ENCODE assay signal across 15 mouse cellular contexts in the genomic region with DNA sequence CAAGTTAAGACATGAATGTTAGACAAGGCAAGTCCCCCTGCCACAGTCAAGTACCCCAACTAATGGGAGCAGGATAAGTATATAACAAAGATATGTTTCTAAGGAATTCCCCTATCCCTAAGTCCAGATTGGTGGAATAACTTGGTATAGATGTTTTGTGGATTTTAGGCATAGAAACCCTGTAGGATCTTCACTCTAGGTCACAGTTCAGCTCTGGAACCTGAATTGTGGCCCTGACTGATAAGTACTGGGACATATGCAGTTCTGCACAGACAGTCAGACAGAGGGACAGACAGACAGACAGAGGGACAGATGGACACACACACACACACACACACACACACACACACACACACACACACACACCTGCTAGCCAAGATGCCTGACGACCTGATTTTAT. TPM values are rescaled to one million over a fixed set of nuclear protein-coding genes. Genes with fewer than 3 reads are reported as not detected.
DNase-seq lines count a peak whose midpoint lies in the region; ATAC-seq and TF ChIP-seq lines count a peak whose summit lies in the region.
"Had no signal": no experiment of that assay in that cellular context is flagged by ENCODE, and none has a peak within 500 bp of the region (broad histone marks: within the 10 kb centered on the region; RNA-seq: fewer than 3 reads in every experiment).

No protein-coding gene starts in this region.

- H3K4me1 ChIP-seq in lung, embryonic 14.5 days (ENCODE audit: insufficient read depth), result no peaks in the 10 kb centered on the region
- H3K4me1 ChIP-seq in embryonic facial prominence, embryonic 11.5 days (ENCODE audit: control insufficient read depth, insufficient read depth, low read length), result no peaks in the 10 kb centered on the region
- H3K4me1 ChIP-seq: embryonic facial prominence, embryonic 15.5 days; midbrain, embryonic 12.5 days had no signal

- ATAC-seq in lung, embryonic 14.5 days (ENCODE audit: insufficient read depth), result no peak
- ATAC-seq in embryonic facial prominence, embryonic 11.5 days (replicated peaks; ENCODE audit: insufficient number of reproducible peaks, low FRiP score, low TSS enrichment, low read depth), result no peak
- ATAC-seq: intestine, embryonic 16.5 days had no signal

- WGBS in lung, embryonic 14.5 days, result 78% methylated on average over 1 of the region's 1 CpGs
- 85% methylated on average over 1 of the region's 1 CpGs for WGBS in embryonic facial prominence, embryonic 11.5 days

- H3K4me3 ChIP-seq in lung, embryonic 14.5 days (ENCODE audit: low read depth, low read length), result no peak overlapping the region
- no peak overlapping the region for H3K4me3 ChIP-seq in embryonic facial prominence, embryonic 11.5 days (ENCODE audit: low read depth, low read length)
- H3K4me3 ChIP-seq: embryonic facial prominence, embryonic 15.5 days; midbrain, embryonic 12.5 days had no signal

- H3K36me3 ChIP-seq in lung, embryonic 14.5 days (ENCODE audit: insufficient read depth), result no peaks in the 10 kb centered on the region
- no peaks in the 10 kb centered on the region for H3K36me3 ChIP-seq in embryonic facial prominence, embryonic 11.5 days (replicated peaks; ENCODE audit: control insufficient read depth, insufficient read depth, low read depth, low read length)
- H3K36me3 ChIP-seq: embryonic facial prominence, embryonic 15.5 days; midbrain, embryonic 12.5 days had no signal

- H3K4me2 ChIP-seq in lung, embryonic 14.5 days, result no peak overlapping the region
- no peak overlapping the region for H3K4me2 ChIP-seq in embryonic facial prominence, embryonic 11.5 days (ENCODE audit: low read depth, low read length)
- H3K4me2 ChIP-seq: embryonic facial prominence, embryonic 15.5 days; midbrain, embryonic 12.5 days had no signal

- H3K27me3 ChIP-seq in lung, embryonic 14.5 days (ENCODE audit: insufficient read depth, low read length), result no peaks in the 10 kb centered on the region
- no peaks in the 10 kb centered on the region for H3K27me3 ChIP-seq in embryonic facial prominence, embryonic 11.5 days (ENCODE audit: control insufficient read depth, insufficient read depth, low read length)
- H3K27me3 ChIP-seq: embryonic facial prominence, embryonic 15.5 days; midbrain, embryonic 12.5 days had no signal

- peak; percentile 42 for DNase-seq in lung, embryonic 14.5 days
- no peak for DNase-seq in lung, postnatal 25 days (ENCODE audit: low spot score)
- DNase-seq in NIH3T3 (ENCODE audit: low read depth), result peak; percentile 63
- DNase-seq in embryonic facial prominence, embryonic 11.5 days (ENCODE audit: low spot score), result peak; percentile 40
- peak; percentile 23 for DNase-seq in retina, adult 2 months (ENCODE audit: low read depth, low spot score)
- no peak for DNase-seq in thymus, postnatal 14 days
- DNase-seq in B cell, adult 2 months, result no peak
- no peak for DNase-seq in left cerebral cortex, adult 9 months (ENCODE audit: low spot score in 2 of 2)
- DNase-seq: adrenal gland, adult 8-10 months; gastrocnemius, postnatal 25 days; left cerebral cortex, postnatal 4 days; thymus, postnatal 25 days had no signal

- TF ChIP-seq CTCF in lung, embryonic 14.5 days (IDR thresholded peaks at IDR 0.05; ENCODE audit: low read depth), result no peak

- no peak overlapping the region for H3K27ac ChIP-seq in lung, embryonic 14.5 days (ENCODE audit: low read depth)
- H3K27ac ChIP-seq in embryonic facial prominence, embryonic 11.5 days (replicated peaks; ENCODE audit: low read depth, low read length), result no peak overlapping the region
- H3K27ac ChIP-seq: embryonic facial prominence, embryonic 15.5 days; midbrain, embryonic 12.5 days had no signal

- H3K9ac ChIP-seq in lung, embryonic 14.5 days, result no peak overlapping the region
- no peak overlapping the region for H3K9ac ChIP-seq in embryonic facial prominence, embryonic 11.5 days (replicated peaks; ENCODE audit: low read length)
- H3K9ac ChIP-seq: embryonic facial prominence, embryonic 15.5 days; midbrain, embryonic 12.5 days had no signal

- H3K9me3 ChIP-seq in lung, embryonic 14.5 days (ENCODE audit: low read depth, low read length), result no peaks in the 10 kb centered on the region
- no peaks in the 10 kb centered on the region for H3K9me3 ChIP-seq in embryonic facial prominence, embryonic 11.5 days (replicated peaks; ENCODE audit: control insufficient read depth, low read length)
- H3K9me3 ChIP-seq: embryonic facial prominence, embryonic 15.5 days; midbrain, embryonic 12.5 days had no signal

RNA-seq across cellular contexts. Expression of gene Gm21060, which starts 32.6 kb away (rescaled TPM):
- polyA plus RNA-seq in lung, embryonic 14.5 days (2014; fragmentation: Nextera tagmentation; extraction: Ambion mirVana), result not detected in 2 replicates
- not detected in 2 replicates for polyA plus RNA-seq in embryonic facial prominence, embryonic 11.5 days (2014; fragmentation: Nextera tagmentation; extraction: Ambion mirVana)
- polyA plus RNA-seq: embryonic facial prominence, embryonic 15.5 days; intestine, embryonic 16.5 days; midbrain, embryonic 12.5 days had no signal

RNA-seq across cellular contexts. Expression of gene Csf2ra, which starts 36.0 kb away (rescaled TPM):
- 24.4 and 24.6 TPM in 2 replicates for polyA plus RNA-seq in lung, embryonic 14.5 days (2014; fragmentation: Nextera tagmentation; extraction: Ambion mirVana)
- polyA plus RNA-seq in embryonic facial prominence, embryonic 11.5 days (2014; fragmentation: Nextera tagmentation; extraction: Ambion mirVana), result 6.7 and 10.1 TPM in 2 replicates

Comparison
In these comparisons a context has a peak if more than half of its experiments do, and no peak if none do; other contexts are left out.
1. DNase-seq: peak in lung, embryonic 14.5 days (single experiment), NIH3T3 (single experiment), embryonic facial prominence, embryonic 11.5 days (single experiment) and retina, adult 2 months (single experiment); none in lung, postnatal 25 days (single experiment), thymus, postnatal 14 days (single experiment), B cell, adult 2 months (0 of 2) and left cerebral cortex, adult 9 months (0 of 2).